Mouse (Mus musculus) neutrophil, adult 59 days (primary cell): ENCODE measurements around the gene Gm45844. TPM values are rescaled to one million over a fixed set of nuclear protein-coding genes. Genes with fewer than 3 reads are reported as not detected.

Experiments
- total RNA-seq, 2 experiments: library from RNA; stranded (reverse); gene quantifications; 1 replicate in 1 of 2; 2 replicates in 1 of 2; pipeline ENCODE4 v1.2.4; 2023

Gene Gm45844
- under 1 TPM; 0.13 to 0.18 TPM for total RNA-seq

GRCm38 (mm10) chr7:7277966-7278567 is at the start of gene Gm45844:
Gene Gm45844 (minus strand): TSS chr7:7278289.

DNA sequence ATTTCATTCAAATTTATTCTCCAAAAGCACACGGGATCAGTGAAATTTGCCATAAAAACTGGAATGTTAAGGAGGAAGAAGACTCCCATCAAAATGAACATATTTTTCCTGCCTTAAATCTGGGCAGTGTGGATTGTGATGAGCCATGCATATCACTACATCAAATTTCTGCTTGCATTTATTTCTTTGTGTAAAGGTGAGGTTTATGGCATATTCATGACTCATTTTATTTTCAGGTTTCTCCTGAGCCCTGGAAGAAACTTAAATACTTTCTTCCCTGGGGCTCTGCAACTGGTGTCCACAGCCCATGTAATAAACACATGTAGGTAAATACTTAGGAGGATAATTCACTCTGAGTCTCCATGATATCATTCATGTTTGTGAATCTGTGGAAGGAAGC is 30.9 kb downstream of the Gm45844 start, which contains the start of gene Vmn2r29:
Gene Vmn2r29, minus strand, starts transcription at position 101 of the 400 bp plus-strand sequence.

GRCm38 (mm10) chr7:7209313-7210151 is 68.6 kb downstream of the Gm45844 start, which contains the start of gene Zfp772:
Gene Zfp772 (minus strand): TSS chr7:7209998.

GRCm38 (mm10) chr7:7171227-7172147 is 106.6 kb downstream of the Gm45844 start, which contains the start of gene Zfp418:
Gene Zfp418 (plus strand): TSS chr7:7171330.

Other genes with a start within 250 kb of the Gm45844 start
- gene Zfp954, start 156.8 kb downstream of the Gm45844 start, total RNA-seq = 10 to 100 TPM; 12.0 to 15.4 TPM
- under 1 TPM; 0.51 to 0.95 TPM for gene Zfp773, start 141.5 kb downstream of the Gm45844 start, total RNA-seq
- gene Zfp418, start 107.0 kb downstream of the Gm45844 start, total RNA-seq = under 1 TPM; 0.29 to 0.71 TPM
- 1 to 10 TPM in 1 of 2 experiments, under 1 TPM in 1; 0.64 to 1.8 TPM for gene Zfp772, start 68.3 kb downstream of the Gm45844 start, total RNA-seq
- gene Vmn2r29, start 31.0 kb downstream of the Gm45844 start, total RNA-seq = not detected
- 10 to 100 TPM; 24.0 to 27.5 TPM for gene Clcn4, start 22.6 kb upstream of the Gm45844 start, total RNA-seq
- gene Vmn2r30, start 59.3 kb upstream of the Gm45844 start, total RNA-seq = not detected
- gene Gm45783, start 96.3 kb upstream of the Gm45844 start, total RNA-seq = not detected
- gene Vmn2r31, start 121.4 kb upstream of the Gm45844 start, total RNA-seq = not detected
- not detected for gene Vmn2r32, start 201.7 kb upstream of the Gm45844 start, total RNA-seq